Mouse (Mus musculus) cerebellum, adult (tissue): ENCODE data around the gene Usp20.

Experiments
- ATAC-seq: cut with Nextera tagmentation; 2 replicates; pipeline ENCODE4 v1.9.2; 2017; ENCODE audit warnings: mild to moderate bottlenecking, moderate library complexity, mixed read lengths; ENCODE audit not compliant: insufficient number of reproducible peaks, low FRiP score, low TSS enrichment

Usp20 gene

DNA sequence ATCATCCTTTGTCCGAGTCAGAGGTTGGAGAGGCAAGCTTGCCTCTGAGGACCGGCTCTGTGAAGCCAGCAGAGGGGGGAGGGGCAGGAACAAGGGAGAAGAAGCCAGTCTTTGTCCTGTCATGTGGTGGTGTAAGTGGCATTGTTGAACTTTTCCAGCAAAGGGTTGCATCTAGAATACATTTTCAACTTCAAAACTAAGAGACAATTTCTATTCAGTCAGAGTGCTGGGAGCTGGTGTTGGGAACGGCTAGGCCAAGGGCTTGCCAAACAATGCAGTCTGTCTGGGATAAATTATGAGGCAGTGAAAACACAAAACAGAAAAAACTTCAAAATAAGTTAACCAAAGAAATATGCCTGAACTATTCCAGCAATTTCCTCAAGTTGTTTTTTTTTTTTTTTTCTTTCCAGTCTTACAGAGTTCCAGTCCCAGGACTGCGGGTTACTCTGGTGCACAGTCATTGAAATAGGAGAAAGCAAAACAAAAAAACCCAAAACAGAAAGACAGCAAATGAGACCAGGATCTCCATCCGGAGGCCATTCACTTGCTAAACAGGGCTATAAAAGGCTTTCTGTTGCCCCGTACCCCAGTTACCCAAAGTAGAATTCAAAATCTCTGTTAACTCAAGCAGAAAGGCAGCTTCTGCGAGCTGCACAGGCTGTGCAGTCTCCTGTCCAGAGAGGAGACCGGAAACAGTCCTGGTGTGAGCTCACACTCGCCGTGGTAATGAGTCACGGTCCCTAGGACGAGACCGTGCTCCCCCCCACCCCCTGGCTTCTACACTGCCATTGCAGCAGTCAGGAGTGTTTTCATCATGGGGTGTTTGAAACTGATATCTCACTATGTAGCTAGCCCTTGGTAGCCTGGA lies 86.4 kb downstream of the Usp20 start:
- ATAC-seq = no peak

DNA sequence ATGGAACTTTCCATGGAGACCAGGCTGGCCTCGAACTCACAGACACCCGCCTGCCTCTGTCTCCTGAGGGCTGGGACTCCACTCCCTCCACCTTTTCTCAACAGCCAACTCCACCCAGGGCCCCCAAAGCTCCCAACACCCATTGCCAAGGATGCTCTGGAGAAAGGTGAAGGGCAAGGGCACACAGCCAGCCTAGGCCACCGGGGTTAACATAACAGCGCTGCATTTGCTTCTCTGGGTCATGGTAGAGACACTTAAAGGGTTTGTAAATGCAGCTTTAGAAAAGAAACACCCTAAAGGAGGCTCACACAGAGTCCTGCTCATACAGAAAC lies 87.0 kb downstream of the Usp20 start:
- ATAC-seq = no peak

- no peak for ATAC-seq
These were observed 87.4 kb downstream of the Usp20 start for GRCm38 (mm10) chr2:31069506-31069905.
